Mouse (Mus musculus) ovary, adult 10 weeks (tissue): Measurements from ENCODE around the gene Dok5. TPM values are rescaled to one million over a fixed set of nuclear protein-coding genes. Genes with fewer than 3 reads are reported as not detected.

Source experiments
- polyA plus RNA-seq: library from polyadenylated mRNA; stranded (reverse); fragments of 350-450 nt; fragmentation: Illumina TruSeq; extraction: RNeasy Lipid Tissue Mini Kit (QIAGEN cat#74804); gene quantifications from one replicate; pipeline ENCODE4 v1.2.3, GENCODE M21; 2014

The Dok5 gene
- not detected for polyA plus RNA-seq

DNA sequence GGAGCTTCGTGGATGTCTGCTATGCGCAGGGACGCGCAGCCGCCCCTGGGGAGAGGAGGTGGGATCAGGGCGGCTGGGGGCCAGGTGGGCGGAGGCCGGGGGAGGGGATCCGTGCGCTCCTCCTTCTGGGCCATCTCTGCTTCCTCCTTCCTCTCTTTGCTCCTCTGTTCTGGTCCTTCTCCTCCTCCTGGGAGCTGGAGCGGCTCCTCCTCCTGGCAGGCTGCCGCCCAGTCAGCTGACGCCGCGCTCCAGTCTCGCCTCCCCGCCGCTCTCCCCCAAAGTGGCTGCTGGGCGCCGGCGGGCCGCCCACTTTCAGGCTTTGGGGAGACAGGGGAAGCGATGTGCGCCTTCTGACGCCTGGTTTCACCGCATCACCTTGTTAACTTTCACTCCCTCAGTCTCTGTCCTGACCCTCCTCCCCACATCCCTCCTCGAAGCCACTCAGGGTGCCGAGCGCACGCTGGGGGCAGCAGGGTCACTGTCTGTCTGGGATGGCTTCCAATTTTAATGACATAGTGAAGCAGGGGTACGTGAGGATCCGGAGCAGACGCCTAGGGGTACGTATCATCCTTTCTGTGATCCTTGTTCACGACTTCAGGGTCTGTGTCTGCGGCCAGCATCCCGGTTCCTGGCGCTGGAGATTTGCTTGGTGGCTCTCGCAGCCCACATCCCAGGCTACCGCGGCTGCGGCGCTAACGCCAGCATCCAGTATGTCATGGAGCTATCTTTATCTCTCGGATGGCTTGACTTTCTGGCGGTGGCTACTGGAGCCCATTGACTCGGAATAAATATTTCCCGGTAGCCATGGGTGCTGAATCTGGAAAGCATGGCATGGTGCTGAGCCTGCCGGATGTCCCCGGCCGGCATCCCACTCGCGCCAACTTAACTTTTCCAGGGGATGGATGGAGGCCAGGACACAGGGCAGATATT lies at the start of gene Dok5:
Gene Dok5 (plus strand): TSS at position 176 of the 930 bp plus-strand sequence.

Other genes with a start within 250 kb of the Dok5 start
- gene Pfdn4, start 235.4 kb upstream of the Dok5 start, polyA plus RNA-seq: 95.6 TPM
- gene Cyp24a1, start 234.7 kb upstream of the Dok5 start, polyA plus RNA-seq: not detected
- gene 4930470P17Rik, start 129.8 kb upstream of the Dok5 start, polyA plus RNA-seq: not detected